Mouse (Mus musculus): ENCODE measurements around the gene Pip4k2b.

GRCm38 (mm10) chr11:97743423-97743822 lies 1.1 kb downstream of the Pip4k2b start:
- no peak for TF ChIP-seq POLR2A (IDR thresholded peaks at IDR 0.05; ENCODE audit: borderline replicate concordance, low read depth, low read length)
- no peak for TF ChIP-seq CTCF (IDR thresholded peaks at IDR 0.05; ENCODE audit: low read depth, low read length)

Data from bone marrow macrophage, adult 2 months (primary cell).